Mouse (Mus musculus) midbrain, embryonic 14.5 days (tissue): ENCODE measurements around the gene Arid5a. TPM values are rescaled to one million over a fixed set of nuclear protein-coding genes. Genes with fewer than 3 reads are reported as not detected.

Experiments
- ATAC-seq: fragments of 200-750 bp; cut with Nextera tagmentation; 2 replicates; pipeline ENCODE4 v1.8.0; 2017; ENCODE audit warnings: moderate number of reproducible peaks, moderate library complexity; ENCODE audit not compliant: low FRiP score, low TSS enrichment
- DNase-seq: peaks from one replicate; pipeline ENCODE4 v3.0.0-alpha.2; 2015
- H3K27ac ChIP-seq: fragments of 300-500 bp; sonication (generic); replicated peaks from 2 replicates; pipeline ENCODE4 v1.5.1; 2014; ENCODE audit warnings: mild to moderate bottlenecking, low read depth, low read length, moderate library complexity
- H3K27me3 ChIP-seq: fragments of 300-500 bp; sonication (generic); 2 replicates; pipeline ENCODE4 v1.6.1; 2014; ENCODE audit warnings: low read length, control low read depth, mixed read lengths; ENCODE audit not compliant: control insufficient read depth, insufficient read depth
- H3K36me3 ChIP-seq: fragments of 300-500 bp; sonication (generic); 2 replicates; pipeline ENCODE4 v1.6.1; 2014; ENCODE audit warnings: low read length, control low read depth; ENCODE audit not compliant: control insufficient read depth, insufficient read depth
- H3K4me1 ChIP-seq: fragments of 300-500 bp; sonication (generic); 2 replicates; pipeline ENCODE4 v1.6.1; 2014; ENCODE audit warnings: mild to moderate bottlenecking, antibody characterized with exemption, low read length, control low read depth; ENCODE audit not compliant: control insufficient read depth, insufficient read depth
- H3K4me2 ChIP-seq: fragments of 300-500 bp; sonication (generic); 2 replicates; pipeline ENCODE4 v1.6.1; 2014; ENCODE audit warnings: mild to moderate bottlenecking, low read length, moderate library complexity
- H3K4me3 ChIP-seq: fragments of 300-500 bp; sonication (generic); replicated peaks from 2 replicates; pipeline ENCODE4 v1.5.1; 2014; ENCODE audit warnings: low read depth, low read length
- H3K9ac ChIP-seq: fragments of 300-500 bp; sonication (generic); replicated peaks from 2 replicates; pipeline ENCODE4 v1.6.1; 2014; ENCODE audit warnings: mild to moderate bottlenecking, low read length, moderate library complexity
- H3K9me3 ChIP-seq: fragments of 300-500 bp; sonication (generic); 2 replicates; pipeline ENCODE4 v1.6.1; 2016; ENCODE audit warnings: low read length, control low read depth, mixed read lengths; ENCODE audit not compliant: control insufficient read depth
- WGBS: fragments of 180-500 bp; shearing (Covaris S2); extraction: QIAGEN DNeasy Blood & Tissue Kit; methylation state at CpG from one replicate; pipeline ENCODE4 v1.1.7; 2014; 5-methylcytosine and 5-hydroxymethylcytosine counted together
- polyA plus RNA-seq: library from polyadenylated mRNA; unstranded; fragments of >200 nt; fragmentation: Nextera tagmentation; extraction: Ambion mirVana; gene quantifications from 2 replicates; pipeline ENCODE4 v1.2.1, GENCODE M21; 2014

Arid5a gene
- polyA plus RNA-seq, 1 experiment from 2014 or later: 2.0 TPM

GRCm38 (mm10) chr1:36269121-36269795, 38.3 kb upstream of the Arid5a start:
- Histone ChIP-seq H3K9ac (no peak overlapping the region), H3K4me1 (no peaks in the 10 kb centered on the region), H3K9me3 (no peaks in the 10 kb centered on the region), H3K4me2 (peak overlapping the region; percentile 34), H3K27ac (no peak overlapping the region), H3K4me3 (no peak overlapping the region), H3K27me3 (no peaks in the 10 kb centered on the region), H3K36me3 (no peaks in the 10 kb centered on the region)
- no peak for ATAC-seq
- WGBS: 45% methylated on average over 54 of the region's 54 CpGs
- DNase-seq: no peak

GRCm38 (mm10) chr1:36270666-36271065, 36.9 kb upstream of the Arid5a start:
- H3K36me3 ChIP-seq: no peaks in the 10 kb centered on the region
- no peak overlapping the region for H3K4me3 ChIP-seq
- no peaks in the 10 kb centered on the region for H3K4me1 ChIP-seq
- 68% methylated on average over 3 of the region's 3 CpGs for WGBS
- H3K27ac ChIP-seq: no peak overlapping the region
- no peaks in the 10 kb centered on the region for H3K27me3 ChIP-seq
- DNase-seq (no peak), ATAC-seq (no peak)
- H3K9me3 ChIP-seq: no peaks in the 10 kb centered on the region
- H3K4me2 ChIP-seq: no peak overlapping the region
- H3K9ac ChIP-seq: no peak overlapping the region

GRCm38 (mm10) chr1:36271516-36272230, 35.9 kb upstream of the Arid5a start:
- H3K36me3 ChIP-seq: no peaks in the 10 kb centered on the region
- DNase-seq (no peak), ATAC-seq (0 out of 2 replicates have a peak, but pooled peaks have one; percentile 11)
- H3K4me2 ChIP-seq: no peak overlapping the region
- H3K9ac ChIP-seq: no peak overlapping the region
- H3K27ac ChIP-seq: no peak overlapping the region
- 79% methylated on average over 8 of the region's 8 CpGs for WGBS
- H3K27me3 ChIP-seq: no peaks in the 10 kb centered on the region
- no peak overlapping the region for H3K4me3 ChIP-seq
- H3K4me1 ChIP-seq: no peaks in the 10 kb centered on the region
- H3K9me3 ChIP-seq: no peaks in the 10 kb centered on the region

GRCm38 (mm10) chr1:36272546-36272945, 35.0 kb upstream of the Arid5a start:
- Histone ChIP-seq H3K27ac (no peak overlapping the region), H3K4me2 (no peak overlapping the region), H3K4me3 (no peak overlapping the region), H3K9me3 (no peaks in the 10 kb centered on the region), H3K9ac (no peak overlapping the region), H3K4me1 (no peaks in the 10 kb centered on the region), H3K36me3 (no peaks in the 10 kb centered on the region), H3K27me3 (no peaks in the 10 kb centered on the region)
- DNase-seq: no peak
- ATAC-seq: 0 out of 2 replicates have a peak, but pooled peaks have one; percentile 8
- WGBS: 77% methylated on average over 5 of the region's 5 CpGs

GRCm38 (mm10) chr1:36273288-36273687, 34.2 kb upstream of the Arid5a start:
- Histone ChIP-seq H3K4me1 (no peaks in the 10 kb centered on the region), H3K27me3 (no peaks in the 10 kb centered on the region), H3K27ac (no peak overlapping the region), H3K4me2 (no peak overlapping the region), H3K9ac (no peak overlapping the region), H3K4me3 (no peak overlapping the region), H3K36me3 (no peaks in the 10 kb centered on the region), H3K9me3 (no peaks in the 10 kb centered on the region)
- ATAC-seq (no peak), DNase-seq (no peak)
- WGBS: 44% methylated on average over 9 of the region's 9 CpGs

GRCm38 (mm10) chr1:36274455-36274854, 33.1 kb upstream of the Arid5a start, which contains the start of gene Neurl3:
Gene Neurl3, minus strand, starts transcription at chr1:36274679.
- H3K9ac ChIP-seq: no peak within 1 kb of the TSS
- H3K27ac ChIP-seq: no peak within 1 kb of the TSS
- H3K9me3 ChIP-seq: no peaks in the 10 kb centered on the region
- H3K4me2 ChIP-seq: no peak within 1 kb of the TSS
- ATAC-seq (no peak), DNase-seq (no peak)
- 93% methylated on average over 5 of the region's 5 CpGs for WGBS
- H3K4me1 ChIP-seq: no peaks in the 10 kb centered on the region
- no peak within 1 kb of the TSS for H3K4me3 ChIP-seq
- H3K27me3 ChIP-seq: no peaks in the 10 kb centered on the region
- no peaks in the 10 kb centered on the region for H3K36me3 ChIP-seq

GRCm38 (mm10) chr1:36275635-36276389, 31.7 kb upstream of the Arid5a start:
- Histone ChIP-seq H3K9me3 (no peaks in the 10 kb centered on the region), H3K36me3 (no peaks in the 10 kb centered on the region), H3K27me3 (no peaks in the 10 kb centered on the region), H3K4me1 (no peaks in the 10 kb centered on the region), H3K9ac (no peak overlapping the region), H3K27ac (no peak overlapping the region), H3K4me2 (no peak overlapping the region), H3K4me3 (no peak overlapping the region)
- no peak for DNase-seq
- ATAC-seq: no peak
- WGBS: 66% methylated on average over 13 of the region's 13 CpGs

- Histone ChIP-seq H3K4me1 (no peaks in the 10 kb centered on the region), H3K36me3 (no peaks in the 10 kb centered on the region), H3K9me3 (no peaks in the 10 kb centered on the region), H3K4me3 (no peak overlapping the region), H3K4me2 (no peak overlapping the region), H3K27me3 (no peaks in the 10 kb centered on the region), H3K27ac (no peak overlapping the region), H3K9ac (no peak overlapping the region)
- WGBS: 21% methylated on average over 7 of the region's 7 CpGs
- DNase-seq: peak; percentile 70
- ATAC-seq: no peak
Measured at GRCm38 (mm10) chr1:36277267-36278060, 30.1 kb upstream of the Arid5a start.
